Mouse (Mus musculus): Measurements from ENCODE around the gene H2-T22.
A peak's percentile ranks its signal among the peaks of the same experiment; 100 is the strongest.

H2-T22 gene

DNA sequence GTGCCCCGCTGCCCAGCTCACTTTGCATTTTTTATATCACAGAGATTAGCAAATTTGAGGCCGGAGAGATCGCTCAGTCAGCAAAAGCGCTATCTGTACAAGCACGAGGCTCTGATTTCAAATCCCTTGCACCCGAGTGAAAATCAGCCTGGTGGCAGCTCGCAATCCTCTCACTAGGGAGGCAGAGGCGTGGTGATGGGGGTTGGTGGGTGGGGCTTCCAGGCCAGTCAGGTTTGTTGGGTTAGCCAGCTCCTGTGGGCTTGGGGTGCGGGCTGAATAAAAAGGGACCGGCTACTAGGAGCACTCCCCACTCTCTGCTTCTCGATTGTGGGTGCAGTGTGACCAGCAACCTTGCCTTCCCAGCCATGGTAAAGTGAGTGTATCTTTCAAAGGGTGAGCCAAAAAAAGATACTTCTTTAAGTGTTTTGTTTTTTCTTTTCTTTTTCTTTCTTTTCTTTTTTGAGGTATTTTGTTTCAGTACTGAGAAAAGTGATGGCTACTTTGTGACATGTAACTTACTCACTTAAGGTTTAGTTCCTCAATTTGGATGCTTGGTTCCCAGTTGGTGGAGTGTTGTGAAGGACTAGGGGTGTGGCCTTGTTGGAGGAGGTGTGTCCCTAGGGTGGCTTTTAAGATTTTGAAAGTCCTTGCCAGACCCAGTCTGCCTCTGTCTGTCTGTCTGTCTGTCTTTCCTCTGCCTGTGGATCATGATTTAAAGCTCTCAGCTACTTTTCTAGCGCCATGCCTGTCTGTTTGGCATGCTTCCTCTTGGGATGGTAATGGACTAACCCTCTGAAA lies 44.6 kb downstream of the H2-T22 start:
- peak; percentile 44 to 65 for DNase-seq

- DNase-seq = peak; percentile 95 to 99
Observed at GRCm38 (mm10) chr17:35996949-35997348, 45.6 kb downstream of the H2-T22 start.

GRCm38 (mm10) chr17:35994879-35995240 lies 47.7 kb downstream of the H2-T22 start:
- DNase-seq = no peak

GRCm38 (mm10) chr17:35994175-35994878 lies 48.2 kb downstream of the H2-T22 start:
- DNase-seq = peak; percentile 87 to 91

- peak; percentile 78 to 82 for DNase-seq
Observed at GRCm38 (mm10) chr17:35993675-35994074, 48.9 kb downstream of the H2-T22 start.

DNA sequence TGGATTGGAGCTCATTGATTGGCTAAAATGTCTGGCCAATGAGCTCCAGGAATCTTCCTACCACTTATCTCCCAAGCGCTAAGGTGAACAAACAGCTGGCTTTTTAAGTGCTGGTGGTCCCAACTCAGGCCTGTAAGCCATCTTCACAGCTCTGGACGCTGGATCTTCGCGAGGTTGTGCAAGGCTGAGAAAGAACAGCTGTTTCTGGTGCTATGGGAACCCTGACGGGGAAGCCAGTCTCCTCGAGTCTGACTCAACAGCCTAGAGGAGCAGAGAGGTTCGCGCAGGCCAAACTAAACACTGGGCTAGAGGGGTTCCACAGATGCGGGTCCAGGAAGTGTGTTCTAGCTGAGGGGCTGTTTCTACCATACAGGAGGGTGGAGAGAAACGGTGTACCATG lies 50.8 kb downstream of the H2-T22 start:
- DNase-seq = peak in 1 of 2 experiments; percentile 32
